Mouse (Mus musculus) G1E-ER4 (cell line): ENCODE results near the gene Col6a3. TPM values are rescaled to one million over a fixed set of nuclear protein-coding genes. Genes with fewer than 3 reads are reported as not detected.

Experiments used
- GATA1 ChIP-seq: IDR thresholded peaks from one replicate; pipeline ENCODE4 v1.8.0; 2012; ENCODE audit warnings: low read length, inconsistent platforms
- polyA plus RNA-seq: library from polyadenylated mRNA; stranded (reverse); fragments of >175 nt; gene quantifications from 2 replicates; pipeline ENCODE4 v1.2.3, GENCODE M21; 2012

Gene Col6a3
- not detected in 2 replicates for polyA plus RNA-seq

DNA sequence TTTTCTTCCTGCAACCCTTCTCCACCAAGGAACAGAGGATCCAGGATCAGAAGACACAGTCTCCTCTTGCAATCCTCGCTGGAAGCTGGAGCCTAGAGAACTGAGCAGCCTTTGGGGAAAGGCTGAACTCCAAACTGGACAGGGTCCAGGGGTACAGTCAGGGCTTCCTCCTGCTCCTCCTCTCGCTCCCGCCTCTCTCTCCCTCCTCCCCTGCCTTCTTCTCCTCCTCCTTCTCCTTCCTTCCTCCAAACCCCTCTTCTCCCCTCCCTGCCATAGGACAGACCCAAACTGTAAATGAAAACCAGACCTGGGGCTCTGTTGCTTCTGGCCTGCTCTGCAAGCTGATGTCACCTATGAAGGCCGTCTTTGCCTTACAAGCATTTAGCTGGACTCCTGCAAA is at the start of gene Col6a3:
Col6a3 (minus strand) TSS at position 136 of the 400 bp plus-strand sequence.
- TF ChIP-seq GATA1 = no peak

- no peak for TF ChIP-seq GATA1
Measured at GRCm38 (mm10) chr1:90885771-90886460, 42.1 kb upstream of the Col6a3 start.

GRCm38 (mm10) chr1:90876486-90877270 is 32.9 kb upstream of the Col6a3 start:
- TF ChIP-seq GATA1 = no peak

- TF ChIP-seq GATA1 = no peak
Measured at GRCm38 (mm10) chr1:90875961-90876360, 32.2 kb upstream of the Col6a3 start.

GRCm38 (mm10) chr1:90875371-90875770 is 31.6 kb upstream of the Col6a3 start:
- no peak for TF ChIP-seq GATA1

DNA sequence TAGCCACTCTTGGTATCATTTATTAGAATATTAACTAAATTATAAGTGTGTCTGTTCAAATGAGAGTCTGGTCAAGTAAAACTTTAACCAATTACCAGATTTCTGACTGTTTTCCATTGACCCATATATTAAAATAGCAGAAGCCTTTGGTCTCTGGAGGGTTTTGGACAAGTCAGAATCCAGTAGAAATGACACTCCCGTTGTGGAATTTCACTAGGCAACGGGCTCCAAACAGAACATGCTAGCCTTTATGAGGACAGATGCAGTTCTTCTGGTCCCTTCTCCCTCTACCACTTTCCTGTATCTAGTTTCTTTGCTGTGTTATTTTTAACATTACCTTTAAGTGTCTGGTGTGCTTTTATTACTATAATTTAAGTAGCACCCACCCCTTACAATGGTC is 26.8 kb upstream of the Col6a3 start:
- no peak for TF ChIP-seq GATA1

GRCm38 (mm10) chr1:90866734-90867133 is 23.0 kb upstream of the Col6a3 start:
- no peak for TF ChIP-seq GATA1

DNA sequence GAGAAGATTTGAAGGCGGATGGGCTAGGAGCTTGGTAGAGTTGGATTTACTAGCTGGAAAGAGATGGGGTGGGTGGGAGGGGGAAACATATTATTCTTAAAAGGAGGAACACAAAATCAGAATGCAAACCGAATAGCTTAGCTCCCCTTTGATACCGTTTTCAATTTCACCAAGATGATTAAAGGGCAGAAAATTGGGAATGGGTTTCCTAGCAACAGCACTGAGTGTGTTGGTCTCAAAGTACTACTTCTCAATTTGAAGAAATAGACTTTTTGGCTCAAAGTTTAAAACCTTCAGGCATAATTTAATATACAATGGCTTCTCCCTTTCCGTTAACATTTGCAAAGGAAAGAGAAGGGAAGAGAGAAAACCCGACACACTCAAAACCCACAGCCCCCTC is 12.1 kb upstream of the Col6a3 start:
- TF ChIP-seq GATA1 = no peak

GRCm38 (mm10) chr1:90849836-90850235 is 6.1 kb upstream of the Col6a3 start:
- TF ChIP-seq GATA1 = no peak

DNA sequence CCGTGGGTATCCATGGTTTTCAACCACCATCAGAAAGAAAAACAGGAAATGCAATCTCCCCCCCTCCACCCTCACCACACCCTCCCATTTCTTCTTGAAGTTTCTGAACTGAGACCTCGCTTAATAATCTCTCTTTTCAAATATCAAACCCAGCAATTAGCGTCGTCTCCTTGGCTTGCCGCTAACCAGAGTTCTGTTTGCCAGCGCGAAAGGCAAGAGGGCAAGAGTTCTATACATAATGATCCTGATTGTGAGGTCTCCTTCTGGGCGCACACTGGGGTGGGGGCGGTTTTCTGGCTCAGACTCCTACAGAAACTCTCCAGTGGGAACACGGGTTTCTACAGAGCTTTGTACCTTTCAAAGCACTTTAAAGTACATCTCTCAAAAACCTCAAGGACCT is 1.4 kb upstream of the Col6a3 start:
- no peak for TF ChIP-seq GATA1

DNA sequence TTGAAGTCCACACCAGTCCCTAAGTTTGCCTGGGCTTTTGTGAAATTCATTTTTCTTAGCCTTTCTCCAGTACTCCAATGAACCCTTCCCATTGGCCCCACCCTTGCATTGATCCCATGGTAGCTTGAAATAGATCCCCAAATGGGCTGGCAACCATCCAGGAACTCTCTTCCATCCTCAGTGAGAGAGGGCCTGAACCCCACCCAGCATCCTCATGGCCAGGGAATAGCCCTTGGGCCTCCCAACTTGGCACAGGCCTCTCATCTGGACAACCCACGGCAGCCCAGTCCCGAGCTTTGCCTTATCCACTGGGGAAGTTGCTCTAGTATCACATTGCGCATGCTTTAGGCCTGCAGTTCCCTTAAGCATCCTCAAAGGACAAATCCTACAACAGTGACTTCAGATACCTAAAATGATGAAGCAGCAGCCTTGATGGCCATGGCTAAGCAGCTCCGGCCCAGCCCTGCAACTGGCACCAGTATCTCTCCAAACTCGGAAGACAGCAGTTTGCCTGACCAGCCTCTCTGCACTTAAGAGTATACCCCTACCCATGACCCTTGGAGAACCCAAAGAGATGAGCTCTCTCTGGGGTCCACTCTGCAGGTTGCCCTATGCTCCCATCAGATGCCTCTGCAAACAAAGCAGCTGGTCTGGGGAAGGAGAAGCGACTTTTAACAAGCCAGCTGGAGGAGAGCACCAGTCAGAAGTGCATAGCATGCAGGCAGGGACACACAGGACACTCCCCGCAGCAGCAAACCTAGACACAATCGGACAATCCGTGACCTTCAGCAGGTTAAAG is 783 bp downstream of the Col6a3 start:
- no peak for TF ChIP-seq GATA1

DNA sequence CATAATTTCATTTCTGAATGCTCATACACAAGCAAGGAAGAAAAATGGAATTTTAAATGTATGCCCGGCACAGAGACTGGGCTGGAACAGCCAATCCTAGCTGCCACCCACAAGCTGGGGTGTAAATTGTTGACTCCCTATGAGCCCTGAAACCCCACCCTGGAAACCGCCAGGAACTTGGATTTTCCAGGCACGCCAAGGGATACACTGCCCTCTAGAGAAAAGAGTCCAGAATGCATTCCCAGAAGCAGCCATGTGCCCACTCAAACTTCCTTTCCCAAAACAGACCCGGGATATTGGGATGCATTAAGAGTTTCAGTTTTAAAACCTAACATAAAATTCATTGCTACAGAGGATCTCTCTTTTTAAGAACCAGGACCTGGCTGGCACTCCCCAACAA is 3.5 kb downstream of the Col6a3 start:
- no peak for TF ChIP-seq GATA1

- no peak for TF ChIP-seq GATA1
Measured at GRCm38 (mm10) chr1:90838657-90839056, 5.1 kb downstream of the Col6a3 start.

DNA sequence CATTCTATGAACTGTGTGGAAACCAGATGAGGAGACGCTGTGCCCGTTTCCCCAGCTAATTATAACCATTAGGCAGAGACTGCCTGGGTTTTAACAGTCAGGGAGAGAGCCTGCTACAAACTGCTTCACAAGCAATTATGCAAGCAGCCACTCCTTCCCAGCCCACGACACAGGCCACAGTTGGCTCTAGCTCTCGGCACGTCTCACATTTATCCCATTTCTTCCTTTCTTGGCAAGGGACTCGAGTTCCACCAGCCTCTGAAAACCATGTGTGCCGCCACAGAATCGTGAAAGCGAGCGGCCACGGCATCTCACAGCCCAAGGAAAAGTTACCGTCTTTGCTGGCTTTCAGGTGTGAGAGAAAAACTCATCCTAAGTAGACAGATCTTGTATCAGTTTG is 5.5 kb downstream of the Col6a3 start:
- TF ChIP-seq GATA1 = no peak

DNA sequence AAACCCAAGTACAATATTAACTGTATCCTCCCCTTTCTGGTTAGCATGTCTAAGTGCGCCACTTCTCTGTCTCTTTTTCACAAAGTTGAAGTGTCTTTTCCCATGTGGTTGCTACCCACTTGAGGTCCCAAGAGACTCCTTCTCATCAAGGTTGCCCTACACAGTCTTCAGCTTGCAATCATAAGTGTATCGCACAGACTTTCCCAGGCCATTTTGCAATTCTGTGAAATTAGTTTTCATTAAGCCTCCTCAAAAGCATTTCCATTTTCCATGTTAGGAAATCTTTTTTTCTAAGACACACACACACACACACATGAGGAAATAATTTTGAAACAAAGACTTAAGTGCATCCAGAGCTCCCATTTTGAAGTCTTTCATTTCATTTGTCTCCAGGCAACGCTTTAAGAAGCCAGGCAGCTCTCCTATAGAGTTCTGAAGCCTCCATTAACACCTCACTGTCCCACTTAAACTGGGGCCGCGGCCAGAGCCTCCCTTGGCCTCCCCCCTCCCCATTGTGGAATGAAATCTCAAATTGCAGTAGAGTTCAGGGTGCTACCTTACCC is 7.5 kb downstream of the Col6a3 start:
- no peak for TF ChIP-seq GATA1

- no peak for TF ChIP-seq GATA1
Measured at GRCm38 (mm10) chr1:90834701-90835100, 9.1 kb downstream of the Col6a3 start.
